Mouse (Mus musculus) E14TG2a.4 (cell line): ENCODE measurements around the gene Clpsl2.

Experiments used
- CTCF ChIP-seq: conservative IDR thresholded peaks from 2 replicates; pipeline ENCODE4 v1.5.1; 2014; ENCODE audit warnings: low read length
- NANOG ChIP-seq: IDR thresholded peaks from 2 replicates; pipeline ENCODE4 v1.6.1; 2014; ENCODE audit warnings: borderline replicate concordance, low read length, mixed read lengths
- POU5F1 ChIP-seq: IDR thresholded peaks from 2 replicates; pipeline ENCODE4 v1.6.1; 2014; ENCODE audit warnings: low read length, borderline replicate concordance

GRCm38 (mm10) chr17:28515431-28516341 is 33.5 kb upstream of the Clpsl2 start:
- TF ChIP-seq CTCF (no peak), POU5F1 (no peak), NANOG (no peak)
